8 mouse cellular contexts compared by ENCODE assay signal in the genomic region with DNA sequence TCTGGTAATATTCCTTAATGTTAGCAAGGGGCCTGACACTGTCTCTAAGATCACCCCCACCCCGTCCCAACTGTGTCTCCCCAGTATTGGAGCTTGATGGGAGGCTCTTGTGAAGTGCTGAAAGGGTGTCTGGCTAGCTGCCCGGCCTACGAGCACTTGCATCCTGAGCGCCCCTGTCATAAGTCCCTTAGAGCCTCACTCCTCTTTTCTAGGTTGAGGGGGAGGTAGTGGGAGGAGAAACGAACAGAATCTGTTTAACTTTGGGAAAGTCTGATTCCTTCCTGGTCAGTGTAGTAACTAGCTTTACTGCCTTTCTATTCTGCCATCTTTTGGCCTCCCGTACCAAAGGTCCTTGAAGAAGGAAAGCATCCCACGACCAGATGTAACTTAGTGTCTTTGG.
A peak's percentile ranks its signal among the peaks of the same experiment; 100 is the strongest.
DNase-seq lines count a peak whose midpoint lies in the region; ATAC-seq lines count a peak whose summit lies in the region.

No protein-coding gene starts in this region.

- peak; percentile 41; the same call in 1 of the 2 replicates for ATAC-seq in heart, embryonic 16.5 days (replicated peaks; ENCODE audit: extremely low read depth, insufficient read depth, low FRiP score)
- ATAC-seq in megakaryocyte-erythroid progenitor cell, adult 5-6 weeks (replicated peaks; ENCODE audit: low FRiP score, low TSS enrichment, poor library complexity, severe bottlenecking), result no peak

- H3K36me3 ChIP-seq in embryonic facial prominence, embryonic 10.5 days (replicated peaks), result no peaks in the 10 kb centered on the region
- H3K36me3 ChIP-seq in heart, embryonic 16.5 days (ENCODE audit: control insufficient read depth, insufficient read depth), result no peaks in the 10 kb centered on the region
- H3K36me3 ChIP-seq in midbrain, embryonic 10.5 days, result no peaks in the 10 kb centered on the region

- H3K4me1 ChIP-seq in embryonic facial prominence, embryonic 10.5 days, result peaks cover 45% of the 10 kb centered on the region
- H3K4me1 ChIP-seq in heart, embryonic 16.5 days (ENCODE audit: control insufficient read depth, insufficient read depth, low read length), result peaks cover 23% of the 10 kb centered on the region
- H3K4me1 ChIP-seq in midbrain, embryonic 10.5 days, result peaks cover 15% of the 10 kb centered on the region

- DNase-seq in retina, postnatal 1 day, result peak; percentile 63
- DNase-seq in retina, embryonic 14.5 days (ENCODE audit: low spot score), result no peak
- DNase-seq in embryonic facial prominence, embryonic 10.5 days (ENCODE audit: low spot score), result peak; percentile 44
- peak; percentile 82 for DNase-seq in kidney, postnatal 14 days
- DNase-seq in midbrain, embryonic 10.5 days (ENCODE audit: low spot score), result no peak
- no peak for DNase-seq in layer of hippocampus, postnatal 14 days (ENCODE audit: low spot score in 2 of 2)

- H3K27ac ChIP-seq in embryonic facial prominence, embryonic 10.5 days (replicated peaks), result peak overlapping the region; percentile 49; the same call in 1 of the 2 replicates
- peak overlapping the region; percentile 96 for H3K27ac ChIP-seq in heart, embryonic 16.5 days (ENCODE audit: low read length)
- 0 out of 2 replicates have a peak overlapping the region, but pooled peaks have one; percentile 79 for H3K27ac ChIP-seq in midbrain, embryonic 10.5 days (replicated peaks)

- peak overlapping the region; percentile 94 for H3K4me2 ChIP-seq in heart, embryonic 16.5 days (ENCODE audit: low read depth, low read length)

- H3K27me3 ChIP-seq in embryonic facial prominence, embryonic 10.5 days (replicated peaks; ENCODE audit: low read depth, poor library complexity, severe bottlenecking), result peaks cover 76% of the 10 kb centered on the region
- H3K27me3 ChIP-seq in heart, embryonic 16.5 days (ENCODE audit: control insufficient read depth, insufficient read depth, low read length), result no peaks in the 10 kb centered on the region
- peaks cover 91% of the 10 kb centered on the region for H3K27me3 ChIP-seq in midbrain, embryonic 10.5 days (ENCODE audit: low read depth, poor library complexity, severe bottlenecking)

- 6% methylated on average over 7 of the region's 7 CpGs for WGBS in embryonic facial prominence, embryonic 10.5 days
- under 1% methylated on average over 7 of the region's 7 CpGs for WGBS in heart, embryonic 16.5 days
- 10% methylated on average over 7 of the region's 7 CpGs for WGBS in midbrain, embryonic 10.5 days

- H3K9me3 ChIP-seq in embryonic facial prominence, embryonic 10.5 days, result no peaks in the 10 kb centered on the region
- H3K9me3 ChIP-seq in heart, embryonic 16.5 days (replicated peaks; ENCODE audit: control insufficient read depth, low read length), result no peaks in the 10 kb centered on the region
- no peaks in the 10 kb centered on the region for H3K9me3 ChIP-seq in midbrain, embryonic 10.5 days (replicated peaks)

- peak overlapping the region; percentile 72 for H3K4me3 ChIP-seq in embryonic facial prominence, embryonic 10.5 days
- H3K4me3 ChIP-seq in heart, embryonic 16.5 days (ENCODE audit: low read length), result peak overlapping the region; percentile 87
- peak overlapping the region; percentile 64 for H3K4me3 ChIP-seq in midbrain, embryonic 10.5 days

- peak overlapping the region; percentile 91 for H3K9ac ChIP-seq in heart, embryonic 16.5 days (ENCODE audit: low read length)

Comparison
In these comparisons a context has a peak if more than half of its experiments do, and no peak if none do; other contexts are left out.
1. DNase-seq: peak in retina, postnatal 1 day (single experiment), embryonic facial prominence, embryonic 10.5 days (single experiment) and kidney, postnatal 14 days (single experiment); none in retina, embryonic 14.5 days (single experiment), midbrain, embryonic 10.5 days (single experiment) and layer of hippocampus, postnatal 14 days (0 of 2).
2. Peak in every context shown above with its lines, with median percentiles within 50 percentile points of each other: H3K27ac ChIP-seq and H3K4me3 ChIP-seq.